8 mouse cellular contexts compared by ENCODE assay signal in the genomic region with DNA sequence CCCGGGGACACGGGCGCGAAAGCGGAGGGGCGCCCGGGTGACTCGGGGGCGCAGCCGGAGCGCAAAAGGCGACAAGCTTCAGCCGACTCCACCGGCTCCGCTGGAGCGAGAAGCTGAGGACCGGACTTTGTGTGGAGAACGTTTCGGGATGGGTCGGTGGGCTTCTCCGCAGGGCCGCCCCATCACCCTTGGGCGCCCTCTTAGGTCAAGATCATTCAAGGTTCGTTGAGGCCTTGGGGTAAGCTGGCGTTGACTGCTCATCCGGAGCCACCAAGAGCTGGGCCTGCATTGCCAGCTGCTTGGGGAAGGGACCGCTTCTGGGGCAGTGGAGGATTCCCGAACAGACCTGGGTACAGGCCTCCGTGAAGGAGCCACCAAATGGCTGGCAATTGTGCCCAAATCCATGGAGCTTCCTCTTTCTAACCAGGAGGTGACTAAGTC. TPM values are rescaled to one million over a fixed set of nuclear protein-coding genes. Genes with fewer than 3 reads are reported as not detected.
DNase-seq lines count a peak whose midpoint lies in the region; ATAC-seq and TF ChIP-seq lines count a peak whose summit lies in the region.

No protein-coding gene starts in this region.

- H3K36me3 ChIP-seq in hindbrain, embryonic 13.5 days: no peaks in the 10 kb centered on the region
- no peaks in the 10 kb centered on the region for H3K36me3 ChIP-seq in liver, postnatal 0 days (replicated peaks; ENCODE audit: insufficient read depth, low read length)

- H3K9ac ChIP-seq in hindbrain, embryonic 13.5 days: peak overlapping the region; percentile 78
- H3K9ac ChIP-seq in liver, postnatal 0 days (replicated peaks): peak overlapping the region; percentile 44; the same call in 1 of the 2 replicates

- intact Hi-C loops in left cerebral cortex, adult 2 months (cut with DNase I): no loop called here
- intact Hi-C loops in left cerebral cortex, postnatal 4 days (cut with DNase I): no loop called here

- no peak for TF ChIP-seq POLR2A in bone marrow macrophage, adult 2 months (IDR thresholded peaks at IDR 0.05; ENCODE audit: borderline replicate concordance, low read depth, low read length)

- TF ChIP-seq EP300 in liver, postnatal 0 days (IDR thresholded peaks at IDR 0.05; ENCODE audit: low read depth): no peak

- peak overlapping the region; percentile 81 for H3K4me2 ChIP-seq in hindbrain, embryonic 13.5 days
- peak overlapping the region; percentile 74 for H3K4me2 ChIP-seq in liver, postnatal 0 days (ENCODE audit: low read depth, low read length)

- 0 out of 2 replicates have a peak, but pooled peaks have one; percentile 29 for ATAC-seq in hindbrain, embryonic 13.5 days (ENCODE audit: low FRiP score)
- no peak for ATAC-seq in liver, postnatal 0 days

- peak overlapping the region; percentile 73 for H3K27ac ChIP-seq in left cerebral cortex, adult 2 months
- H3K27ac ChIP-seq in bone marrow macrophage, adult 2 months (ENCODE audit: insufficient read depth, low read depth, low read length): no peak overlapping the region
- H3K27ac ChIP-seq in hindbrain, embryonic 13.5 days: no peak overlapping the region
- H3K27ac ChIP-seq in liver, postnatal 0 days (ENCODE audit: low read depth): no peak overlapping the region

- TF ChIP-seq CTCF in left cerebral cortex, adult 2 months (IDR thresholded peaks at IDR 0.05): no peak
- TF ChIP-seq CTCF in bone marrow macrophage, adult 2 months (IDR thresholded peaks at IDR 0.05; ENCODE audit: low read depth, low read length): no peak
- TF ChIP-seq CTCF in liver, postnatal 0 days (IDR thresholded peaks at IDR 0.05; ENCODE audit: low read depth): no peak

- H3K4me1 ChIP-seq in bone marrow macrophage, adult 2 months (ENCODE audit: control insufficient read depth, insufficient read depth, low read length): no peaks in the 10 kb centered on the region
- peaks cover 13% of the 10 kb centered on the region for H3K4me1 ChIP-seq in hindbrain, embryonic 13.5 days (replicated peaks)
- peaks cover 5% of the 10 kb centered on the region for H3K4me1 ChIP-seq in liver, postnatal 0 days (ENCODE audit: insufficient read depth)

- DNase-seq in left cerebral cortex, adult 2 months (ENCODE audit: extremely low spot score in 1 of 2, low spot score in 2 of 2): no peak
- no peak for DNase-seq in left cerebral cortex, postnatal 4 days
- DNase-seq in liver, postnatal 0 days: no peak
- no peak for DNase-seq in embryo, embryonic 9.5 days (ENCODE audit: extremely low spot score)
- DNase-seq in left cerebral cortex, adult 11 months (ENCODE audit: low spot score): no peak
- DNase-seq in thymus, postnatal 36 days: no peak

- H3K4me3 ChIP-seq in left cerebral cortex, adult 2 months: peak overlapping the region; percentile 49
- H3K4me3 ChIP-seq in bone marrow macrophage, adult 2 months (ENCODE audit: insufficient read depth, low read length): peak overlapping the region; percentile 41
- H3K4me3 ChIP-seq in hindbrain, embryonic 13.5 days: peak overlapping the region; percentile 50
- H3K4me3 ChIP-seq in liver, postnatal 0 days (ENCODE audit: low read depth, low read length): peak overlapping the region; percentile 47

- no peaks in the 10 kb centered on the region for H3K9me3 ChIP-seq in hindbrain, embryonic 13.5 days
- no peaks in the 10 kb centered on the region for H3K9me3 ChIP-seq in liver, postnatal 0 days (ENCODE audit: low read length)

- 3% methylated on average over 29 of the region's 29 CpGs for WGBS in hindbrain, embryonic 13.5 days
- WGBS in liver, postnatal 0 days (ENCODE audit: insufficient replicate concordance): 6% methylated on average over 29 of the region's 29 CpGs

- peaks cover 27% of the 10 kb centered on the region for H3K27me3 ChIP-seq in hindbrain, embryonic 13.5 days
- H3K27me3 ChIP-seq in liver, postnatal 0 days (ENCODE audit: insufficient read depth, low read length): peaks cover 36% of the 10 kb centered on the region

RNA-seq across cellular contexts. Expression of gene BC034090, which starts 0.5 kb away (rescaled TPM):
- total RNA-seq in left cerebral cortex, adult 2 months (2021): 10 to 100 TPM in 1 of 2 experiments, 1 to 10 TPM in 1; 9.9 to 14.7 TPM
- 1 to 10 TPM; 3.3 to 7.7 TPM for total RNA-seq in left cerebral cortex, postnatal 4 days (2021)
- polyA plus RNA-seq in bone marrow macrophage, adult 2 months (2012; ENCODE audit: insufficient read depth, insufficient read length, missing spikeins): 0.94 TPM in 1 of 2 replicates, not detected in the other
- 3.9 and 4.7 TPM in 2 replicates for polyA plus RNA-seq in hindbrain, embryonic 13.5 days (2015; fragmentation: Nextera tagmentation; extraction: Ambion mirVana)
- polyA plus RNA-seq in liver, postnatal 0 days (2015; fragmentation: Nextera tagmentation; extraction: Ambion mirVana): 0.14 and 0.22 TPM in 2 replicates
